Mouse (Mus musculus) lung, embryonic 16.5 days (tissue): ENCODE data around the gene Rab3ip. TPM values are rescaled to one million over a fixed set of nuclear protein-coding genes. Genes with fewer than 3 reads are reported as not detected.

Experiments used
- ATAC-seq: fragments of 200-750 bp; cut with Nextera tagmentation; 2 replicates; pipeline ENCODE4 v1.8.0; 2017; ENCODE audit warnings: low read depth, mild to moderate bottlenecking, moderate library complexity
- H3K27ac ChIP-seq: fragments of 300-500 bp; sonication (generic); 2 replicates; pipeline ENCODE4 v1.5.1; 2014; ENCODE audit warnings: mild to moderate bottlenecking, control low read depth, low read length
- H3K27me3 ChIP-seq: fragments of 300-500 bp; sonication (generic); 2 replicates; pipeline ENCODE4 v1.6.1; 2014; ENCODE audit warnings: low read depth, low read length, mixed read lengths; ENCODE audit not compliant: control insufficient read depth, insufficient read depth
- H3K36me3 ChIP-seq: fragments of 300-500 bp; sonication (generic); 2 replicates; pipeline ENCODE4 v1.6.1; 2014; ENCODE audit warnings: low read length; ENCODE audit not compliant: control insufficient read depth, insufficient read depth
- H3K4me1 ChIP-seq: fragments of 300-500 bp; sonication (generic); replicated peaks from 2 replicates; pipeline ENCODE4 v1.6.1; 2014; ENCODE audit warnings: low read length, mixed read lengths; ENCODE audit not compliant: control insufficient read depth, insufficient read depth
- H3K4me2 ChIP-seq: fragments of 300-500 bp; sonication (generic); 2 replicates; pipeline ENCODE4 v1.6.1; 2014; ENCODE audit warnings: low read depth, low read length, control low read depth
- H3K4me3 ChIP-seq: fragments of 300-500 bp; sonication (generic); 2 replicates; pipeline ENCODE4 v1.5.1; 2014; ENCODE audit warnings: mild to moderate bottlenecking, low read length, control low read depth
- H3K9ac ChIP-seq: fragments of 300-500 bp; sonication (generic); 2 replicates; pipeline ENCODE4 v1.6.1; 2014; ENCODE audit warnings: low read length, control low read depth
- H3K9me3 ChIP-seq: fragments of 300-500 bp; sonication (generic); 2 replicates; pipeline ENCODE4 v1.6.1; 2016; ENCODE audit warnings: low read length; ENCODE audit not compliant: control insufficient read depth
- WGBS: fragments of 180-500 bp; shearing (Covaris S2); extraction: QIAGEN DNeasy Blood & Tissue Kit; methylation state at CpG from one replicate; pipeline ENCODE4 v1.1.7; 2014; 5-methylcytosine and 5-hydroxymethylcytosine counted together
- polyA plus RNA-seq: library from polyadenylated mRNA; unstranded; fragments of >200 nt; fragmentation: Nextera tagmentation; extraction: Ambion mirVana; gene quantifications from 2 replicates; pipeline ENCODE4 v1.2.1, GENCODE M21; 2015

The Rab3ip gene
- polyA plus RNA-seq = 31.6 and 33.8 TPM in 2 replicates

- 0% methylated on average over 24 of the region's 103 CpGs for WGBS
- Histone ChIP-seq H3K9ac (peak within 1 kb of the TSS; percentile 81), H3K27me3 (no peaks in the 10 kb centered on the region), H3K4me1 (peaks cover 10% of the 10 kb centered on the region), H3K36me3 (peaks cover 3% of the 10 kb centered on the region; the same call in 1 of the 2 replicates), H3K4me2 (peak within 1 kb of the TSS; percentile 85), H3K4me3 (peak within 1 kb of the TSS; percentile 77), H3K9me3 (peaks cover 4% of the 10 kb centered on the region), H3K27ac (peak within 1 kb of the TSS; percentile 85)
- peak; percentile 94 for ATAC-seq
Measured at GRCm38 (mm10) chr10:116950009-116950769, at the start of gene Rab3ip. Gene Rab3ip (minus strand): TSS chr10:116950769.

GRCm38 (mm10) chr10:116998716-116999455 is 48.3 kb upstream of the Rab3ip start:
- 67% methylated on average over 17 of the region's 17 CpGs for WGBS
- no peak overlapping the region for H3K9ac ChIP-seq
- no peak overlapping the region for H3K4me3 ChIP-seq
- no peak overlapping the region for H3K27ac ChIP-seq
- no peaks in the 10 kb centered on the region for H3K27me3 ChIP-seq
- no peaks in the 10 kb centered on the region for H3K36me3 ChIP-seq
- no peaks in the 10 kb centered on the region for H3K9me3 ChIP-seq
- no peak overlapping the region for H3K4me2 ChIP-seq
- peaks cover 4% of the 10 kb centered on the region; the same call in 1 of the 2 replicates for H3K4me1 ChIP-seq
- no peak for ATAC-seq

- Histone ChIP-seq H3K4me2 (no peak overlapping the region), H3K9ac (no peak overlapping the region), H3K36me3 (no peaks in the 10 kb centered on the region), H3K9me3 (no peaks in the 10 kb centered on the region), H3K27me3 (no peaks in the 10 kb centered on the region), H3K4me1 (peaks cover 4% of the 10 kb centered on the region; the same call in 1 of the 2 replicates), H3K4me3 (no peak overlapping the region), H3K27ac (no peak overlapping the region)
- WGBS = 45% methylated on average over 6 of the region's 6 CpGs
- peak; percentile 64 for ATAC-seq
Measured at GRCm38 (mm10) chr10:116996236-116996600, 45.6 kb upstream of the Rab3ip start.

- 49% methylated on average over 6 of the region's 6 CpGs for WGBS
- no peak for ATAC-seq
Measured at GRCm38 (mm10) chr10:116995584-116996235, 45.1 kb upstream of the Rab3ip start.

GRCm38 (mm10) chr10:116995162-116995561 is 44.6 kb upstream of the Rab3ip start:
- no peak overlapping the region for H3K27ac ChIP-seq
- no peak overlapping the region for H3K4me2 ChIP-seq
- H3K4me1 ChIP-seq = peaks cover 4% of the 10 kb centered on the region; the same call in 1 of the 2 replicates
- 76% methylated on average over 5 of the region's 5 CpGs for WGBS
- no peaks in the 10 kb centered on the region for H3K9me3 ChIP-seq
- H3K27me3 ChIP-seq = no peaks in the 10 kb centered on the region
- no peaks in the 10 kb centered on the region for H3K36me3 ChIP-seq
- no peak overlapping the region for H3K4me3 ChIP-seq
- H3K9ac ChIP-seq = no peak overlapping the region
- no peak for ATAC-seq

More at GRCm38 (mm10) chr10:116995584-116996235, 45.1 kb upstream of the Rab3ip start:
- Histone ChIP-seq H3K9me3 (no peaks in the 10 kb centered on the region), H3K4me1 (peaks cover 4% of the 10 kb centered on the region; the same call in 1 of the 2 replicates), H3K4me3 (no peak overlapping the region), H3K36me3 (no peaks in the 10 kb centered on the region), H3K27me3 (no peaks in the 10 kb centered on the region), H3K4me2 (no peak overlapping the region), H3K27ac (no peak overlapping the region), H3K9ac (no peak overlapping the region)

GRCm38 (mm10) chr10:116993971-116994370 is 43.4 kb upstream of the Rab3ip start:
- 59% methylated on average over 8 of the region's 8 CpGs for WGBS
- no peak overlapping the region for H3K27ac ChIP-seq
- no peak overlapping the region for H3K4me3 ChIP-seq
- H3K9ac ChIP-seq = no peak overlapping the region
- no peaks in the 10 kb centered on the region for H3K9me3 ChIP-seq
- H3K4me1 ChIP-seq = peaks cover 4% of the 10 kb centered on the region; the same call in 1 of the 2 replicates
- H3K27me3 ChIP-seq = no peaks in the 10 kb centered on the region
- no peak overlapping the region for H3K4me2 ChIP-seq
- H3K36me3 ChIP-seq = no peaks in the 10 kb centered on the region
- ATAC-seq = no peak

GRCm38 (mm10) chr10:116986264-116987082 is 35.9 kb upstream of the Rab3ip start, which contains the start of gene Best3:
Gene Best3 (plus strand): TSS chr10:116986314.
- no peak within 1 kb of the TSS for H3K9ac ChIP-seq

GRCm38 (mm10) chr10:116984836-116985235 is 34.3 kb upstream of the Rab3ip start:
- 49% methylated on average over 12 of the region's 12 CpGs for WGBS
- ATAC-seq = no peak

More at GRCm38 (mm10) chr10:116986264-116987082, 35.9 kb upstream of the Rab3ip start, which contains the start of gene Best3:
- H3K27me3 ChIP-seq = no peaks in the 10 kb centered on the region
- H3K36me3 ChIP-seq = no peaks in the 10 kb centered on the region
- H3K27ac ChIP-seq = no peak within 1 kb of the TSS
- peak; percentile 51 for ATAC-seq
- H3K9me3 ChIP-seq = no peaks in the 10 kb centered on the region
- 0 out of 2 replicates have a peak, but pooled peaks cover 4% of the 10 kb centered on the region for H3K4me1 ChIP-seq
- H3K4me2 ChIP-seq = peak within 1 kb of the TSS; percentile 40
- WGBS = 30% methylated on average over 21 of the region's 21 CpGs
- no peak within 1 kb of the TSS for H3K4me3 ChIP-seq

More at GRCm38 (mm10) chr10:116984836-116985235, 34.3 kb upstream of the Rab3ip start:
- H3K36me3 ChIP-seq = no peaks in the 10 kb centered on the region
- H3K27ac ChIP-seq = no peak overlapping the region
- H3K27me3 ChIP-seq = no peaks in the 10 kb centered on the region
- no peak overlapping the region for H3K4me3 ChIP-seq
- H3K4me2 ChIP-seq = no peak overlapping the region
- H3K9me3 ChIP-seq = no peaks in the 10 kb centered on the region
- H3K4me1 ChIP-seq = 0 out of 2 replicates have a peak, but pooled peaks cover 4% of the 10 kb centered on the region
- H3K9ac ChIP-seq = no peak overlapping the region
